Mouse (Mus musculus): ENCODE measurements around the gene Gm13279.
"Not testable (repeated sequence)": the region's sequence is repeated elsewhere in the genome, so short reads cannot be mapped to it uniquely, and the experiment has no call there.

The Gm13279 gene

GRCm38 (mm10) chr4:88793936-88794675, 3.1 kb upstream of the Gm13279 start, which contains the start of gene Gm13275:
TSS of gene Gm13275 (plus strand) at chr4:88794487.
- in situ Hi-C loops (cut with MboI, MseI) = not testable (repeated sequence)

- in situ Hi-C loops (cut with MboI, MseI) = not testable (repeated sequence)
Measured at GRCm38 (mm10) chr4:88799365-88799764, 2.2 kb downstream of the Gm13279 start, which contains the start of gene Gm13285. TSS of gene Gm13285 (plus strand) at chr4:88799665.

DNA sequence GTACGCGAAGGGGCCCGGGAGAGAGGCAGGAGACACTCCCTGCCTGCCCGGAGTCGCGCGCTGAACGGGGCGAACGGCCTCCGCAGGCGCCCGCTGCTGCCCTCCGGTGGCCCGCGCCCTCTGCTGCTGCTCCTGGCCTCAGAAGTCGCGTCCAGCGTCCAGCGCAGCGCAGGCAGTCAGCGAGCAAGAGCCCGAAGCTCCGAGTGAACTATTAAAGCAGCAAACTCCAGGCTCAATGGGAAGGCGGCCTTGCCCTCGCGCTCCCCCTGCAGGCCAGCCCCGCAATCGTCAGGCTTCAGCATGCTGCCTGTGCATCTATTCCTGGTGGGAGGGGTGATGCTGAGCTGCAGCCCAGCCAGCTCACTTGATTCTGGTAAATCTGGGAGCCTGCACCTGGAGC, 5.8 kb downstream of the Gm13279 start, which contains the start of gene Gm13287:
Gm13287 (plus strand) TSS at position 301 of the 400 bp plus-strand sequence.
- in situ Hi-C loops (cut with MboI, MseI) = not testable (repeated sequence)

DNA sequence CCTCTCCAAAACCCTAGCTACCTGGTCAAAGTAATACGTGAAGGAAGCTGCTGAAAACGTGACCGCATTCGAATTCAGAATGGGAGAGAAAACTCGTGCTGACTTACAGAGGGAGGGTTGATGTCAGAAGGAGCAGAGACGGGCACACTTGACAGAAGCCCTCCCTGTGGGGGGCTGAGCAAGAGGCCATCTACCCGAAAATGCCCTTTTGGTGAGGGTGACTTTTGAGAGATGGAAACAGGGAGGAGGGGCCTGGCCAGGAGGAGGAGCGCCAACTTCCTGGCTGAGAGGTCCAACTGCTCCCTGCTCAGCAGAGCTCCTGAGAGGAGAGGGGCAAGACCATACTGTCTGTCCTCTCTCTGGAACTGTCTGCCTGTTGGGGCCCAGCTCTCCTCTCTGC, 8.0 kb downstream of the Gm13279 start, which contains the start of gene Gm13288:
Gm13288 (plus strand) TSS at position 301 of the 400 bp plus-strand sequence.
- in situ Hi-C loops (cut with MboI, MseI) = not testable (repeated sequence)

DNA sequence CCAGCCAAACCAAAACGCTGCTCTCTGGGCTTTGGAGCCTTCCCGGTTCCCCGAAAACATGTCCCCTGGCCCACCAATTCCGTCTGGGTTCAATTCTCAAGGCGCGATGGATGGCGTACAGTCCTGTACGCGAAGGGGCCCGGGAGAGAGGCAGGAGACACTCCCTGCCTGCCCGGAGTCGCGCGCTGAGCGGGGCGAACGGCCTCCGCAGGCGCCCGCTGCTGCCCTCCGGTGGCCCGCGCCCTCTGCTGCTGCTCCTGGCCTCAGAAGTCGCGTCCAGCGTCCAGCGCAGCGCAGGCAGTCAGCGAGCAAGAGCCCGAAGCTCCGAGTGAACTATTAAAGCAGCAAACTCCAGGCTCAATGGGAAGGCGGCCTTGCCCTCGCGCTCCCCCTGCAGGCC, 8.6 kb downstream of the Gm13279 start:
- in situ Hi-C loops (cut with MboI, MseI) = not testable (repeated sequence)

DNA sequence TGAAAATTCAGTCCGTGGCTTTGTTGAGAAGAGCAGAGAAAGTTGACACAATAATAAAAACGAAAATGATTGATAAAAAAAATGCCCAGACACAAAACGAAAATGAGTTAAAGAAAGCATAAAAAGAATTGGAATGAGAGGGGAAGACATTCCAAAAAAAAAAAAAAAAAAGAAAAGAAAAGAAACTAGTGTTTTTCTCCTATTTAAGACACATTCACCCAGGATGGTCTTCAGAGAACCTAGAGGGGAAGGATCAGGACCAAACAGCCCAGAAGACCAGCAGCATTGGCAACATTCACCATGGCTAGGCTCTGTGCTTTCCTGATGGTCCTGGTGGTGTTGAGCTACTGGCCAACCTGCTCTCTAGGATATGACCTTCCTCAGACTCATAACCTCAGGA, 18.7 kb downstream of the Gm13279 start, which contains the start of gene Ifna7:
Ifna7 (plus strand) TSS at position 301 of the 400 bp plus-strand sequence.
- in situ Hi-C loops (cut with MboI, MseI) = no loop called here

GRCm38 (mm10) chr4:88819659-88820058, 22.5 kb downstream of the Gm13279 start, which contains the start of gene Ifna11:
TSS of gene Ifna11 (plus strand) at chr4:88819959.
- in situ Hi-C loops (cut with MboI, MseI) = no loop called here

GRCm38 (mm10) chr4:88822995-88823394, 25.8 kb downstream of the Gm13279 start:
- in situ Hi-C loops (cut with MboI, MseI) = no loop called here

DNA sequence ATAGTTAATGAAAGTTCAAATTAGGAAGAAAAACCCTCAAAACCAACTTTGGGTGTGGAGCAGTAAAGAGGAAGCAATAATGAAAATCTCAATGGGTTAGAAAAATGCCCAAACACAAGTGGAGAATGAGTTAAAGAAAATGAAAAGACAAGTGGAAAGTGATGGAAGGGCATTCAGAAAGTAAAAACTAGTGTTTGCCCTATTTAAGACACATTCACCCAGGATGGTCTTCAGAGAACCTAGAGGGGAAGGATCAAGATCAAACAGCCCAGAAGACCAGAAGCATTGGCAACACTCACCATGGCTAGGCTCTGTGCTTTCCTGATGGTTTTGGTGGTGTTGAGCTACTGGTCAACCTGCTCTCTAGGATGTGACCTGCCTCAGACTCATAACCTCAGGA, 29.9 kb downstream of the Gm13279 start, which contains the start of gene Ifna6:
Ifna6 (plus strand) TSS at position 301 of the 400 bp plus-strand sequence.
- in situ Hi-C loops (cut with MboI, MseI) = not testable (repeated sequence)

DNA sequence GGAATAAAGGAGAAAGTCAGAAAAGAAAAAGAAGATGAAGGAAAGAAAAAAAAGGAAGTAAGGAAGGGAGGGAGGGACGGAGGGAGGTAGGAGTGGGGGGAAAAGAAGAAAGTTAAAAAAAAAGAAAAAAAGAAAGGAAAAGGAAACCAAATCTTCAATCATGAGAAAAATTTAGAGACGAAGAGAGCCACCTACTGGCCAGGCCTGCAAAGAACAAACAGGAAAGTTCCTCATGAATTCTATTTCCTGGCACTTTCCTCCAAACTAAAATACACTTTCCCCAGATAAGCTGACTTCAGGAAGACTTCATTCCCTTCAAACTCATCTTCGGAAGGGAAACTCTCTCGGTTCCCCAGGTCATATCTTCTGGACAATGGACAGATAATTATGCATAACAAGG, 33.3 kb downstream of the Gm13279 start:
- in situ Hi-C loops (cut with MboI, MseI) = no loop called here

DNA sequence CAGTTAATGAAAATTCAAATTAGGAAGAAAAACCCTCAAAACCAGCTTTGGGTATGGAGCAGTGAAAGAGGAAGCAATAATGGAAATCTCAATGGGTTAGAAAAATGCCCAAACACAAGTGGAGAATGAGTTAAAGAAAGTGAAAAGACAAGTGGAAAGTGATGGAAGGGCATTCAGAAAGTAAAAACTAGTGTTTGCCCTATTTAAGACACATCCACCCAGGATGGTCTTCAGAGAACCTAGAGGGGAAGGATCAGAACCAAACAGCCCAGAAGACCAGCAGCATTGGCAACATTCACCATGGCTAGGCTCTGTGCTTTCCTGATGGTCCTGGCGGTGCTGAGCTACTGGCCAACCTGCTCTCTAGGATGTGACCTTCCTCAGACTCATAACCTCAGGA, 38.0 kb downstream of the Gm13279 start, which contains the start of gene Ifna5:
Ifna5 (plus strand) TSS at position 301 of the 400 bp plus-strand sequence.
- in situ Hi-C loops (cut with MboI, MseI) = not testable (repeated sequence)

- in situ Hi-C loops (cut with MboI, MseI) = no loop called here
Measured at GRCm38 (mm10) chr4:88838828-88839227, 41.6 kb downstream of the Gm13279 start.

- in situ Hi-C loops (cut with MboI, MseI) = no loop called here
Measured at GRCm38 (mm10) chr4:88840058-88840457, 42.9 kb downstream of the Gm13279 start.

- in situ Hi-C loops (cut with MboI, MseI) = no loop called here
Measured at GRCm38 (mm10) chr4:88841438-88841911, 44.3 kb downstream of the Gm13279 start, which contains the start of gene Ifna4. TSS of gene Ifna4 (plus strand) at chr4:88841861.

- in situ Hi-C loops (cut with MboI, MseI) = no loop called here
Measured at GRCm38 (mm10) chr4:88845334-88845733, 48.1 kb downstream of the Gm13279 start.
